Mouse (Mus musculus): ENCODE results near the gene Asb12. TPM values are rescaled to one million over a fixed set of nuclear protein-coding genes. Genes with fewer than 3 reads are reported as not detected.
"Not testable (repeated sequence)": the region's sequence is repeated elsewhere in the genome, so short reads cannot be mapped to it uniquely, and the experiment has no call there.

Gene Asb12
- 1.8 and 1.9 TPM in 2 replicates for polyA plus RNA-seq (2012; ENCODE audit: insufficient read depth, insufficient read length, missing spikeins)

DNA sequence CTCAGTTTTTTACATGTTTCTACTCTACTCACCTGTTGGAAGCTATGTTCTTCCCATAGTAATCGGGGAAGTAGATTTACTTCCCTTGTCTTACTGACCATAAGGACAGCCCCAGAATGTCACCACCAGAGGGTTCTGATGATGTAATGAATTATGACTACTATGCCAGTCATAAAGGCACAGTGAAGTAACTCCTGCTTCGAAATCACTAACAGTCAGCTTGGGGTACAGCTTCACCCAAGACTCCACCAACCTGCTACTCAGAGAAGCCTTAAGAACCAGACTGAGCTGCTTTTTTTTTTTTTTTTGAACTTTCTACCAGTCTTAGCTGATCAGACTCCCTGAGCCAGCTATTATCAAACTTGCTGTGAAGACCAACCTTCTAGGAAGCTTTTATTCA is at the start of gene Asb12, which contains the start of gene Pfn5:
Gene Asb12 (minus strand): TSS at position 101 of the 400 bp plus-strand sequence.
Gene Pfn5 (plus strand): TSS at position 218 of the 400 bp plus-strand sequence.
- no peaks in the 10 kb centered on the region for H3K4me1 ChIP-seq (ENCODE audit: control insufficient read depth, insufficient read depth, insufficient read length, low read length)
- H3K27ac ChIP-seq (replicated peaks; ENCODE audit: low read depth, low read length), result no peak within 1 kb of the TSS
- no peak within 1 kb of the TSS for H3K4me3 ChIP-seq (ENCODE audit: insufficient read depth, low read depth, low read length)

DNA sequence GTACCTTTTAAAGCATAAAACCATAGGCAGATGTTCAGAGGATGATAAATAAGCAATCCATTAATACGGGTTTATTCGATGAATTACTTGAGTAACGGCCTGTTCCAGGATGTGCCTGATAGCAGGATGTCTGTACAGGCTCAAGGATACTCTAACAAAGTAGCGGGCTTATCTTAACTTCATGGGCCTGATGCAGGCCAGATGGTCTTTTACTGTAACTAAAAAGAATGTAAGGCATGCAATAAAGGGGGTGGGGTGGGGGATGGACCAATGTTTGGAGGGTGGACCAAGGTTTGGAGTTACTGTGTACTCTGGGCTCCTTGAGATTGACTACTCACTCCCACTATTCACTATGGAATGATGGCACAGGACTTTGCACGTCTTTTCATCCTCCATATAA is 42.8 kb upstream of the Asb12 start:
- H3K27ac ChIP-seq (replicated peaks; ENCODE audit: low read depth, low read length), result no peak overlapping the region
- no peaks in the 10 kb centered on the region for H3K4me1 ChIP-seq (ENCODE audit: control insufficient read depth, insufficient read depth, insufficient read length, low read length)
- no peak overlapping the region for H3K4me3 ChIP-seq (ENCODE audit: insufficient read depth, low read depth, low read length)

DNA sequence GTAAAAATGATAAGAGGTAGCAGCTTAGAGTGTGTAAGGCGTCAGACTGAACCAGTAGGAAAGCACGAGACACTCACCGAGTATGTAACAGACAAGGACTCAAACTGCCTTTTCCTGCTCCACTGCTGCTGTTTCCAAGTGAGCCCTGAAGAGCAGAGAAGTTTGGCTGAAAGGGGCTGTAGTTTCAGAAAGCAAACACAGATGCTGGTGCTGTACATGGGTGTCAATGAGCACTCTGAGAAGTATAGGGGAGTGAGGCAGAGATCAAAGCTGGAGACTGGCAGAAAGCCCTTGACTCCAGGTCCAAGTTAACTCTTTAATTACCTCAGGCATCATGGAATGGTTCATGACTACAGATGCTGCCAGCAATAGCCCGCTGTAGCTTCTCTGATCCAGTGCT is 3.5 kb downstream of the Asb12 start:
- Histone ChIP-seq H3K27ac (replicated peaks; ENCODE audit: low read depth, low read length) (no peak overlapping the region), H3K4me3 (ENCODE audit: insufficient read depth, low read depth, low read length) (no peak overlapping the region)

DNA sequence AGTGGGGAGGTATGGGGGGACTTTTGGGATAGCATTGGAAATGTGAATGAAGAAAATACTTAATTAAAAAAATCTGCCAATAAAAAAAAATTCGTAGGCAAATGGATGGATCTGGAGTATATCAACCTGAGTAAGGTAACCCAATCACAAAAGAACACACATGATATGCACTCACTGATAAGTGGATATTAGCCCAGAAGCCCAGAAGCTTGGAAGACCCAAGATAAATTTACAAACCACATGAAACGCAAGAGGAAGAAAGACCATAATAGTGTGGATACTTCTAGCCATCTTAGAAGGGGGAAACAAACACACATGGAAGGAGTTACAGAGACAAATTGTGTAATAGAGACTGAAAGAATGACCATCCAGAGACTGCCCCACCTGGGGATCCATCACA is 22.3 kb downstream of the Asb12 start:
- not testable (repeated sequence) for H3K4me1 ChIP-seq (ENCODE audit: control insufficient read depth, insufficient read depth, insufficient read length, low read length); H3K4me3 ChIP-seq (ENCODE audit: insufficient read depth, low read depth, low read length); H3K27ac ChIP-seq (replicated peaks; ENCODE audit: low read depth, low read length)

More for the DNA sequence above, 3.5 kb downstream of the Asb12 start:
- H3K4me1 ChIP-seq (ENCODE audit: control insufficient read depth, insufficient read depth, insufficient read length, low read length), result no peaks in the 10 kb centered on the region

DNA sequence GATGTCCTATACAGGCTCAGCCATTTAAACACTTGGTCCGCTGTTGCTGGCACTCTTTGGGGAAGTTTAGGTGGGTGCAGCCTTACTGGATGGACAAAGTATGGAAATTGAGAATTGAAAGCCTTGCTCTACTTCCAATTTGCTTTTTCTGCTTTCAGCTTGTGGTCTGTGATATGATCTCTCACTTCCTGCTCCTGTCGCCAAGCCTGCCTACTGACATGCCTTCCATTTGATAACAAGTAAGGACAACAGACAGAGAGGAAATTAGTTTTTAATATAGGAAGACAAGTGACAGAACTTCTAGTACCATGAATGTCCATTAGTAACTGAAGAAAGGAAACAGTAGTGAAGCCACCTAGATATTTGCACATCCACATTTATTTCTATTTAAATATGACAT is 32.6 kb downstream of the Asb12 start:
- Histone ChIP-seq H3K4me1 (ENCODE audit: control insufficient read depth, insufficient read depth, insufficient read length, low read length) (no peaks in the 10 kb centered on the region), H3K4me3 (ENCODE audit: insufficient read depth, low read depth, low read length) (no peak overlapping the region)

DNA sequence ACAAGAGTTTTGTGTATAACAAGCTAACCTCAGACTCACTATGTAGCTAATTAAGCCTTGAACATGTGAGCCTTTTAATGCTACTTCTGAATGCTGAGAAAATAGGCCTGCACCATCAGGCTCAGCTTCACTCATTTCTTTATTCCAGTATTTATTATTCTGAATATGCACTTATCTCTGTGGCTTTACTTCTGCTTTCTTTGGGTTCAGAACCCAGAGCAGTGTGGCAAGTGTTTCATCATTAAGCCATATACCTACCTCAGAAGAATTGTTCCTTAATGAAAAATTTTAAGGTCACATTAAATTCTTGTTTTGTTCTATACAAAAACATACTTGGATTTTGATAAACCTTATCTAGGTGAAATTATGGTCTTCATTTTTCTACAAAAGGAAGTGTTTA is 33.9 kb downstream of the Asb12 start:
- H3K4me1 ChIP-seq (ENCODE audit: control insufficient read depth, insufficient read depth, insufficient read length, low read length), result no peaks in the 10 kb centered on the region
- H3K27ac ChIP-seq (replicated peaks; ENCODE audit: low read depth, low read length), result no peak overlapping the region
- H3K4me3 ChIP-seq (ENCODE audit: insufficient read depth, low read depth, low read length), result no peak overlapping the region

More for the DNA sequence above, 32.6 kb downstream of the Asb12 start:
- H3K27ac ChIP-seq (replicated peaks; ENCODE audit: low read depth, low read length), result no peak overlapping the region

DNA sequence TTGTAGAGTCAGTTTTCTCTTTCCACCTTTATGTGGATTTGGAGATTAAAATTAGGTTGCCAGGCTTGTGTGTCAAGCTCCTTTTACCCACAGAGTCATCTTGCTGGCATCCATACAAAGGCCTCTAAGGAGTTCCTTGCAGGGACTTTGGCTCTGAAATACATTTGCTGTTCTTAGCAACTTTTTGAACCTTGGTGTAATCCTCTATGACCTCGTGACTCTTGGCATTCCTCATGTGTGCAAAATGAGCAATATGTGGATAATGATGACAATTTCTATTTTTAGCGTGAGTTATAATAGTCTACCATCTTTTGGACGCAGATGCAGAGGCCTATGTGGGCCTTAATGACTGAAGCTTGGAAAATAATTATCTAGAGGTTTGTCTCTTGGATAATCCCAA is 100.6 kb downstream of the Asb12 start:
- Histone ChIP-seq H3K27ac (replicated peaks; ENCODE audit: low read depth, low read length) (no peak overlapping the region; the same call in 1 of the 2 replicates), H3K4me3 (ENCODE audit: insufficient read depth, low read depth, low read length) (no peak overlapping the region)

DNA sequence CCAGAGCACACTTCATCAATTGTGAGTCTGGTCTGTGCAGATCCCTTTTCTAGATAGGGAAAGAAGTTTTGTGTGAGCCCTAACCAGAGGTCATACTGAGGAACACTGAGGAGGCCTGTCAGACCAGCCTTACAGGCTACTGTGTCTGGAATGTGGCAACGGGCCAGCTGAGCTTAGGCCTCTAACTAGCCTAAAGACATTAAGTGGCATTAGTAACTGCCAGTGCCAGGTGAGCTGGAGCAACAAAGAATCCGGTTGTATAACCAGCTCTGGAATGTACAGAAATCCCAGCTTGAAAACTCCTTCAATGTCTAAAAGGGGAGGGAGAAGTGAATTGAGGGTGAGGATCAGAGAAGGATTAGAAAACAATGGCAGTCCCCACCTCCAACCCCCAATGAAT is 111.9 kb downstream of the Asb12 start:
- H3K4me1 ChIP-seq (ENCODE audit: control insufficient read depth, insufficient read depth, insufficient read length, low read length), result 0 out of 2 replicates have a peak, but pooled peaks cover 2% of the 10 kb centered on the region
- H3K4me3 ChIP-seq (ENCODE audit: insufficient read depth, low read depth, low read length), result no peak overlapping the region
- no peak overlapping the region; the same call in 1 of the 2 replicates for H3K27ac ChIP-seq (replicated peaks; ENCODE audit: low read depth, low read length)

More for the DNA sequence above, 100.6 kb downstream of the Asb12 start:
- H3K4me1 ChIP-seq (ENCODE audit: control insufficient read depth, insufficient read depth, insufficient read length, low read length), result no peaks in the 10 kb centered on the region

DNA sequence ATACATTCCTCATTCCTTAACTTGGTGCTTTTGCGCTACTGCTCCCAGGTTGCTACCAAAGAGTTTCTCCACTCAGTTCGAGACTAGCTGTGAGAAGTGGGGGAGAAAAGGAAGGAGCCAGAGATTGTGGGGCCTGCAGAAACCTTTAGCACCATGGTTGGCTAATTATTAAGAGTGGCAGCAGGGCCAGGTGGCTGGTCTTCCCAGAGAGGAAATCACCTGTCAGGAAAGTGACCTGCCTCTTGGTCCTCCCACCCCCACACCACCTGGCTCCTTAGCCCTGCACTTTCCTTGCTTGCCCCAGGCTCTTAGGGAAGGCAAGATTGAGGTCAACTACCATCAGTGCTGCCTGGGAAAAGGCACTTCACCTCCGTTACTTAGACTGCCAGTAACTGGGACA is 112.6 kb downstream of the Asb12 start:
- Histone ChIP-seq H3K4me3 (ENCODE audit: insufficient read depth, low read depth, low read length) (peak overlapping the region; percentile 94), H3K27ac (replicated peaks; ENCODE audit: low read depth, low read length) (peak overlapping the region; percentile 47), H3K4me1 (ENCODE audit: control insufficient read depth, insufficient read depth, insufficient read length, low read length) (0 out of 2 replicates have a peak, but pooled peaks cover 2% of the 10 kb centered on the region)

DNA sequence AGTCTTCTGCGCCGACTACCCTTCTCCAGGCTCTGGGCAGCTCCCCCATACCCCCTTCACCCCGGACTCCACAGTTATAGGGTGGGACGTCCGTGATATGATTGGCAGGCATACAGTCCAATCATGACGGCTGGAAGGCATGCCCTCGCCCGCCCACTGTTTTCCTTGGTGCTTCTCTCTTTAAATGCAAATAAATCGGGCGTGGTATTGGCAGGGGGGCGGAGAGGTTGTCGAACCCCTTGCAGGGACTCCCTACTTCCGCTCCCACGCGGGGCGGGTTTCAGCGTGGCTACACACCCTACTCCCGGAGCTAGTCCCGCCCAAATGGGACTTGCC is 113.0 kb downstream of the Asb12 start, which contains the start of gene Amer1:
Gene Amer1 (minus strand): TSS at position 97 of the 336 bp plus-strand sequence.
- Histone ChIP-seq H3K4me1 (ENCODE audit: control insufficient read depth, insufficient read depth, insufficient read length, low read length) (0 out of 2 replicates have a peak, but pooled peaks cover 2% of the 10 kb centered on the region), H3K4me3 (ENCODE audit: insufficient read depth, low read depth, low read length) (peak within 1 kb of the TSS; percentile 94), H3K27ac (replicated peaks; ENCODE audit: low read depth, low read length) (peak within 1 kb of the TSS; percentile 55)

DNA sequence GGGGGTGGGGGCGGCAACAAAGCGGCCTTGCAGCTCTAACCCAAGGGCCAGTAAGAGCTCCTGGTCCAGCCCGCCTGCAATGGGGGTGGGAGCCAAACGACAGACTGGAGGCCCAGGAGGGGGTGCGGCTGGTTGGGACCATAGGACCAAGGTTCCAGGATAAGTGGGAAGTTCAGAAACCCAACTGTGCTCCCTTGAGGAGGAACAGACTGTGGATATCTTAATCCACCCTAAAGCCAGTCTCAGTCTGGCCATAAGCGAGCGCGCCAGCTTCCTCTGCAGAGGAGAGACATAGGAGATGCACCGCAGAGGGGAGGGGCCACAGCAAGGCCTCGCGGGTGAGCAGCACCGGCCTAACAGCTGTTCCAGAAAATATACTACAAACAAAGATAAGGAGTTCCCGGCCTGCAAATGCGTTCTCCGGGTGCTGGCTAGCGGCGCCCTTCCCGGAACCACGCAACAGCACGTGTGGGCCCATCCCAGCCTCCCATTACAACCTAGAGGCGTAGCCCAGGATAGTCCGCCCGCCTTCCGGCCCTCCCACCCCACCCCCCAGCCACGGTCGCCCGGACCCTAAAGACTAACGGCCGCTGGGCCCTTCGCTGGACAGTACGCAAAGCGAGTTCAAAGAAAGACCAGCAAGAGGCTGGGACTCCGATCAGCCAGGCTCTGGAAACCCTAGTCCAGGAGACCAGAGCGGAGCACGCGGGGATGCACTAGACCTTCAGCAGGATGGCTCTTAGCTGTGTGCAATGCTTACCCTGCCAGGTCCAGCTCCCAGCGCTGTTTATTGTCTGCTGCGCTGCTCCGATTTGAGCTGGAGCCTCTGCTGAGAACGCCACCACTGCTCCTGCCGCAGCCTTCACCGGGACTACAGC is 113.7 kb downstream of the Asb12 start:
- Histone ChIP-seq H3K27ac (replicated peaks; ENCODE audit: low read depth, low read length) (peak overlapping the region; percentile 55), H3K4me3 (ENCODE audit: insufficient read depth, low read depth, low read length) (peak overlapping the region; percentile 94), H3K4me1 (ENCODE audit: control insufficient read depth, insufficient read depth, insufficient read length, low read length) (0 out of 2 replicates have a peak, but pooled peaks cover 2% of the 10 kb centered on the region)

DNA sequence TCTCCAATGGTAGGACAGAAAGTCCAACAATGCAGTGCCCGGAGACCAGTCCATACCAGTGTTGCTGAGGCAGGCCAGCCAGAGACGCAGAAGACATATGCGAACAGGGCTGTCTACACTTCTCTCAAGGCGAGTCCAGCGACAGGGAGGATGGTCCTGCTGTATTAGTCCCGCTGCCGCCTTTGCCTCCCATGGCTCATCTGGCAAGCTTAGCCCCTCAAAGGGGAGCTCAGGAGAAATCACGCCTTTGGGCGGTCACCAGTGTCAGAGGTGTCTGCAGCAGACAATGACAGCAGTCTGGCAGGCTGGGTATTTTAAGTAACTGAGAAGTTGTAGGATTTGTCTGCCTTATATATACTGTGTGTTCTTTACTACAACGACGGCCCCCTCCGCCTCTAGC is 114.4 kb downstream of the Asb12 start:
- 0 out of 2 replicates have a peak, but pooled peaks cover 2% of the 10 kb centered on the region for H3K4me1 ChIP-seq (ENCODE audit: control insufficient read depth, insufficient read depth, insufficient read length, low read length)
- peak overlapping the region; percentile 55; the same call in 1 of the 2 replicates for H3K27ac ChIP-seq (replicated peaks; ENCODE audit: low read depth, low read length)
- peak overlapping the region; percentile 94 for H3K4me3 ChIP-seq (ENCODE audit: insufficient read depth, low read depth, low read length)

DNA sequence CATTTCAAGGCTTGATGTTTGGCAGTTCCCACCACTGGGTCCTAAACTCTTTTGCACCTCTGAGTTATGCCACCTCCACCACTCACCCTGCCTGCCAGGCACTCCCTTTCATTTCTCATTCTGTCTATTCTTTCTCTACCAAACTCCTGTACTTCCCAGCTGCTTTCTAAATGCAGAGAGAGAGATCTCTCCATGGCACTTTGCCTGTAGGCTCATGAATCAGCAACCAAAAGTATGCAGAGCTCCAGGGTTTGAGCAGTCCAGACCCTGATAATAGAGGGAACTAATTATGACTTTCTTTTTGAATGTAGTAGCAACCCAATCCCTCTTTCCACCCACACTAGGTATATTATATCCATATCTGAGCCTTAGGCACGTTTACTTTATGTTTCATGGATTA is 115.5 kb downstream of the Asb12 start:
- no peak overlapping the region for H3K27ac ChIP-seq (replicated peaks; ENCODE audit: low read depth, low read length)

DNA sequence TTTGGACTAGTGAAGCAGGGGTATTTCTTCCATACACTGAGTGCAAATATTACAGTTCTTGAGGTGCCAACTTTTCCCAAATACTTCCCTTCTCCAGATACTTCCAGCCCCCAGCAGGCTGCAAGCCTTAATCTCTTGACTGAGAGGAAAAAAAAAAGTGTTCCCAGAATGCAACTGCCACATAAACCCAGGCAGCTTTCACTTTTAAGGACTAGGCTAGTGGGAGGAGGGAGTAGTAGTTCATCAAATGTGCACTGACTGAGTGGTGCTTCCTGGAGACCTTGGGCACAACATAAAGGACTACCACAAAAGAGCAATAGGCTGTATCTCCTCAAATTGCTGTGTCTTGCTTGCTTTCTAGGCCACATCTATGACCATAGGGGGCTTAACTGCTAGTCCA is 116.5 kb downstream of the Asb12 start:
- Histone ChIP-seq H3K27ac (replicated peaks; ENCODE audit: low read depth, low read length) (no peak overlapping the region), H3K4me3 (ENCODE audit: insufficient read depth, low read depth, low read length) (no peak overlapping the region), H3K4me1 (ENCODE audit: control insufficient read depth, insufficient read depth, insufficient read length, low read length) (0 out of 2 replicates have a peak, but pooled peaks cover 2% of the 10 kb centered on the region)

More for the DNA sequence above, 115.5 kb downstream of the Asb12 start:
- H3K4me3 ChIP-seq (ENCODE audit: insufficient read depth, low read depth, low read length), result no peak overlapping the region
- 0 out of 2 replicates have a peak, but pooled peaks cover 2% of the 10 kb centered on the region for H3K4me1 ChIP-seq (ENCODE audit: control insufficient read depth, insufficient read depth, insufficient read length, low read length)

DNA sequence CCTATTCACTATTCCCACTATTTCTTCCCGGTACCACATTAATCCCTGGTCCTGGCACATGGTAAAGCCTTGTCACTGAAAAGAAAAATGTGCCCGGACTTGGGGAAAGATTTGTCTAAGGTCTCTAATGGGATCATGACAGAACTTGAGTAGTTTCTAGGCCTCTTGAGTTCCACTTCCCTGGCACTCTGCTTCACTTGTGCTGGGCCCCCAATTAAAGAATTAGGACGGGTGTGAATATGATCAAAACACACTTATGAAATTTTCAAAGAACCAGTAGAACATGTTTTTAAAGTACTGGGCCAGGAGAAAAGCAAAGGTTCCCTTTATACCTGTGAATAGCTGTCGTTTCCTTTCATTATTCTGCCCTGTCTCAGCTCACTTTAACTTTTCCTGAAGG is 119.3 kb downstream of the Asb12 start:
- H3K27ac ChIP-seq (replicated peaks; ENCODE audit: low read depth, low read length), result no peak overlapping the region
- H3K4me3 ChIP-seq (ENCODE audit: insufficient read depth, low read depth, low read length), result no peak overlapping the region
- no peaks in the 10 kb centered on the region for H3K4me1 ChIP-seq (ENCODE audit: control insufficient read depth, insufficient read depth, insufficient read length, low read length)
